Mouse (Mus musculus) right cerebral cortex, postnatal 14 days (tissue): Measurements from ENCODE around the gene Tmcc3.

Experiments used
- DNase-seq: peaks from one replicate; pipeline ENCODE4 v3.0.0; 2022

Tmcc3 gene

GRCm38 (mm10) chr10:94376941-94377340 is 65.2 kb downstream of the Tmcc3 start:
- no peak for DNase-seq

GRCm38 (mm10) chr10:94377844-94378243 is 66.1 kb downstream of the Tmcc3 start:
- peak; percentile 12 for DNase-seq

DNA sequence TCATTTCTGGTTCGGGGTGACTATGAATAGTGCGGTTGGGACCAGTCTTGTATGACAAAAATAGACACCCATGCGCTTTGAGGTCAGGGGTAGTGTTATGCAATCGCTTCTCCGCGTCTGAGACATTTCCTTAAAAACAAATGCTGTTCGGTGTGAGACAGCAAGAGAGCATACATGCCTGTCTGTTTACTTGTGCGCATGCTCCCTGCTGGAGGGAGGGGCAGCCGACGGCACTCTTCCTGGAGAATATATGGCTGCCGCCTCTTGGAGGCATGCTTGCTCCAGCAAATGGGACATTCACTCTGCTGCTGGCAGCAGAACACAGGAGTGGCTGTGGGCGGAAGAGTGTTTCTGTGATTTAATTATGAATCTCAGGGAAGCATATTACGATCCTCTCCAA is 66.6 kb downstream of the Tmcc3 start:
- DNase-seq, result peak; percentile 79

DNA sequence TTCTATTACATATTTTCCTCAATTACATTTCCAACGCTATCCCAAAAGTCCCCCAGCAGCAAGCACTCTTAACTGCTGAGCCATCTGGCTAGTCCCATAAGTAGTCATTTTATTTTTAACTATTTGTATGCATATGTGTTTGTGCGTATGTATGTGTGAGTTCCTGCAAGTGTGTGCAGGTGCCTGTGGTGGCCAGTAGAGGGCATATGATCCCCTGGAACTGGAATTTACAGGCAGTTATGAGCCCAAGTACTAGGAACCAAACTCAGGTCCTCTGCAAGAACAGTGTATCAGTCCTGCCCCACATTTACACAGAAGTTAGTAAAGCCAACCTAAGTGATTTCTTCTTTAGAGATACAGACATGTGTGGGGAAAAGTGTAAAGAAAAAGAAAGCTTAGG is 68.3 kb downstream of the Tmcc3 start:
- no peak for DNase-seq

DNA sequence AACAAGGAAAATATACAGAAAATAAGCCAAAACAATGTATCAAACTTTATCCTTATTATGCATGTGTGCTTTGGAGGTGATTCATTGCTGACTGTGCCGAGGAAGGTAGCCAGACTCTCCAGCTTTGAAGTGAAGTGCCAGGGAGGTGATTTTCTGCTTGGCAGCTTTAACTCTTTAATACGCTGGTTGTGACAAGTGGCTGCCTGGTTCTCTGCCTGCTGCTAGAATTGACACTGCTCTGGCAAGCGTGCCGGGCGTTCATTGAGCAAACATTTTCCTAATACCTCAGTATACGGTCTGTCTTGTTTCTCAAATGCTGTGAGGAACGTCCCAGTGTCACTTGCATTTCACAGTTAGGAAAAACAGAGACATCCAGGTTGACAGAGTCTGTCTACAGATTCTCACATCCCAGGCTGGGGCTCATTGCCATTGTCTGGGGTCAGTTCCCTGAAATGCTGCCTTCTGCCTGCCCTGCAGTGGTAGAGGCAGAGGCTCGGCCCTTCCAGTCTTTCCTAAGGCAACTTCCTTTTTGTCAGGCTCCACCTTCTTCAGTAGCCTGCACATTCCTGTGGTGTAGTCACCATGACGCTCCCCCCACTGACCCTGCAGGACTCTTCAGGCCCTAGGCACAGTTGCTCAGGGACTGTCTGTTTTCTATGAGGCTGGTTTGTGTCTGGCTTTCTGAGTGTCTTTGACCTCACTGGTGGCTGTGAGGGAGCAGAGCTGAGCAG is 69.1 kb downstream of the Tmcc3 start:
- DNase-seq, result no peak

GRCm38 (mm10) chr10:94381393-94381740 is 69.6 kb downstream of the Tmcc3 start:
- no peak for DNase-seq

DNA sequence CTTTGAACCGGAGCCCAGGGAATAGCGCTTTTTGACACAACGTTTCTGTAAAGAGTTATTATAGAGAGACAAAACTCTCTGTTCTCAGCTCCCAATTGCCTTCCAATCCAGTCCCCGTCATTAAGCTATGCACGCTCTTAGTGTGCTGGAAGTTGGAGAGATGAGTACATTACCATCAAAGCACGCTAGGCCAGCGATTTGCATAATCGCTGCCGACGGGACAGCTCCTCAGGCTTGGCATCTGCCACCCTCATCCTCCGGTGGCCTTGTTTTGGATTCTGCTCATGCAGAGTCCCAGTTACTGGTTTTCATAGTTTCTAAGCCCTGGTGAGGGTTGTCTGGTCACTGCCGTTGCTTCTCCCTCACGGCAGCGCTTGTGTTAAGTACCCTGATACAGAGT is 70.9 kb downstream of the Tmcc3 start:
- DNase-seq, result no peak

- no peak for DNase-seq
Measured at GRCm38 (mm10) chr10:94383565-94383964, 71.8 kb downstream of the Tmcc3 start.

DNA sequence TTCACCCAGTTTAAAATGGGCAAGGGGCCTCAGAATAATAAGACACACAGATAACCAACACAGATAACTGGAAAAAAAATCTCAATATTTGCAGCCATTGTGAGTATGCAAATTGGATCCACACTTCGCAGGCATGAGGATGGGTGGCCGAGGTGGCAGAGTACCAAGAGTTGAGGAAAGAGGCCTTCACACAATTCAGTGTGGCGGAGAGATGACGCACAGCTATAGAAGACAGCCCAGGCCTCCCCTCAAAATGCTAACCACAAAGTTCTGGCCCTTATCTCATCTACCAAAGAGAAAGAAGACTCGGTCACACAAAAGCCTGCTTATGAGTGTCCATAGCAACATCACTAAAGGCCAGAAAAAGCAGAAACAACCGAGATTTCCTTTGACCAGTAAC is 77.5 kb downstream of the Tmcc3 start:
- no peak for DNase-seq

- no peak for DNase-seq
Measured at GRCm38 (mm10) chr10:94391049-94391448, 79.3 kb downstream of the Tmcc3 start.

DNA sequence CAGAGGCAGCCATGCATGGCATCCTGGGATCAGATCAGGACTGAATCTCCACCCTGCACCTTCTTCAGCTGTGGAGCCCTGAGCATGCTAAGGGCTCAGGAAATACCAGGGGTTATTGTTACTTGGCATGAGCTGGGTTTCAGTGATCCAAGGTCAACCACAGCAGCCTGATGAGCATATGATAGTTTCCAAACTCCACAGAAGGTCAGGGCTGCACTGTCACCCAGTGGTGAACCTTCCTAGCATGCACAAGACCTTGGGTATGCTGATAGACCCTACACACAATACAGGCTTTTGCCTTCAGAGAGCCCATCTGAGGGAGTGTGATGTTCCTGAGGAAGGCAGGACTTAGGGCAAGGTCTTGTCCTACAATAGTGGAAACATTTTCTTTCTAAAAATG is 82.5 kb downstream of the Tmcc3 start:
- no peak for DNase-seq

DNA sequence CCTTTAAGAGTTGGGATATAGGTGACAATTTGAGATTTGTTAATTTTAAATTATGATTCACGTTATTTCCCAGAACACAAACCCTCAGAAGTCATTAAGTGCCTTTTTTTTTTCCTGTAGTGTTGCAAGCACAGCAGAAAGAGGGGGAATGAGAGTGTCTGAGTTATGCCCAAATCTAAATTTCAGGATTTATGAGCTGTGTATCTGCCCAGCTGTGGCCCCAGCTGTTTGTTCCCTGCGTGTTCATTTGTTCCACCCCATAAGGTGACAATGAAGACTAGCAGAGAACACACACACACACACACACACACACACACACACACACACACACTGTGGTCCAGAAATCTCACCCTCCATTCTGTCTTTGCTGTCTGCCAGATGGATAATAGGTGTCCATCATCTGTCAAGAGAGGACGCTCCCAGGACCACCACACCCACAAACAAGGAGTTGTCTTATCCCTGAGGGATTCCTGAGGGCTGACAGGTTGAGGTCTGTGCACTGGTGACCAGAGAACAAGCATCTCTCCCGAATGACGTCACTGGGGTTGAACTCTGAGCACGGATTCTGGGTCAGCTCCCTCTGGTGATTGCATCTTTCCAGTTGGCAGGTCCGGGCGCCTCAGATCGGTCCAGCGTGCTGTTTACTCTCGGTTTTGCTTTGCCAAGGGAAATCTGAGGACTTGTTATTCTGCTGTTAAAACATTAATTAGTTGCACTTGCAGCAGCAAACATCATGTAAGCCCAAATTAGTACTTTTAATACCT is 86.3 kb downstream of the Tmcc3 start:
- no peak for DNase-seq

DNA sequence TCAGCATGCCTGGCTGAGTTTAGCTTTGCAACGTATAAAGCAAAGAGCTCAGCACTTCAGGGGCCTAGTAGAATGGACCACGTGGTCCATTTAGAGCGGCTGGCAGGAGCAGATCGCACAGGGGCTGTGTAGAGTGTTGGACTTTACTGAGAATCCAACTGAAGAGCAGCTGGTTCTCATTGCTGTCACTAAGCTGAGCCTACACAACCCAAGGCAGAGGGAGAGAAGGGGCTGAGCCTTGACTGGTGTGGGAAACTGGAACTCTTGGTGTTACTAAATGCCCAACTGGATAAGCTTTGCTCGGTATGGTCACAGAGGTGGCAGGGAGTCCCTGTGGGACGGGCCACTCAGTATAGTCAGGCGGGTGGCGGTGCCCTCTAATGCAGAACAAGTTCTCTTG is 89.1 kb downstream of the Tmcc3 start:
- no peak for DNase-seq

DNA sequence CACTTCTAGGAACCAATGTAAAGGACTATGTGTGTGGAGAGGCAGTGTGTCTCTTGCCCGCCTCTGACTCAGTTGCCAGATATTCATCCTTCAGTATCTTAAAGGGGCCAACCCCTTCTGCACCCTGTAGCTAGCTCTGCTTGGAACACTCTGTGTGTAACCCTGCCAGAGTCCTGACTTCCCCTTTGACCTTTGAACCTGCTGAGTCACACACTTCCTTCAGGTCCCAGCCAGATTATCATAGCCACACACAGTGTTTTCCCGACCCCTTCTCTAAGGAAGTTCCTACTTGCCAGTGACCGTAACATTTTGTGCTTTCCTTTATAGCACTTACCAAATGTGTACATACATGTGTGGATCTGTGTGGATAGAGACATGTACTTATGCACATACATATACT is 93.7 kb downstream of the Tmcc3 start:
- no peak for DNase-seq

- no peak for DNase-seq
Measured at GRCm38 (mm10) chr10:94406821-94407220, 95.1 kb downstream of the Tmcc3 start.

GRCm38 (mm10) chr10:94408356-94409146 is 96.8 kb downstream of the Tmcc3 start:
- peak; percentile 71 for DNase-seq

DNA sequence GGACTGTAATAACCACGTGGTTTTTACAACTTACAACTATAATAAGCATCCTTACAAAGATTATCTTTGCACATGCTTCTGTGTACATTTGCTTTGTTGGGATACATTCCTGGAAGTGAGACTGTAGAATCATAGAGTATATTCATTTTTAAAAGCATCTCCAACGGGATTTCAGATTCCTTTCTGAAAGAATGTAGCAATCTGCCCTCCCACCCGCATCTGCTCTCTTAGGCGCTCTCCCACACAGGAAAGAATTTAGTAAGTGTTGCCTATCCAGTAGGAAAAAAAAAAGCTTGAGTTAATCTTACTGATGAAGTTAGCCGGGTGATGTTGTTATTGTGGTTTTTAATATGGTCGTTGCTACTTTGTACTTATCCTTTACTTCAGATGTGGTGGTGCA is 97.9 kb downstream of the Tmcc3 start:
- no peak for DNase-seq

DNA sequence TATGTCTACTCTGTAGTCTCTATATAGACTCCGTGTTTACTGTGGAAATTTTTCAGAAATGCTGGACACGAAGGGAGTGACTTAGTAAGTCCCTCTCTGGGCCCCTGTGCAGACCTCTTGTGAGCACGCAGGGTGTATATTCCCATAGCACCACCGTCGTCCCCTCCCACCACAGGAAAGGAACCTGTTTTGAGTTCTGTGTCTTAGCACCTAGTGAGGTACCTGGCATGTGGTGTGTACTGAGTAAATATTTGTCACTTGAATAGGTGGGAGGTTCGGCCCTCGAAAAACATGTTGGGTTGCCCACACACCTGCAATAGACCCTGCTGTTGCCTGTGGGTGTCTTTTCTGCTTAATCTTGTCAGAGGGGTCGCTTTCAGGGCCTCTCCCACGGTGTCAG is 99.8 kb downstream of the Tmcc3 start:
- DNase-seq, result no peak

- no peak for DNase-seq
Measured at GRCm38 (mm10) chr10:94413770-94414651, 102.3 kb downstream of the Tmcc3 start.

GRCm38 (mm10) chr10:94415950-94416844 is 104.4 kb downstream of the Tmcc3 start:
- no peak for DNase-seq

DNA sequence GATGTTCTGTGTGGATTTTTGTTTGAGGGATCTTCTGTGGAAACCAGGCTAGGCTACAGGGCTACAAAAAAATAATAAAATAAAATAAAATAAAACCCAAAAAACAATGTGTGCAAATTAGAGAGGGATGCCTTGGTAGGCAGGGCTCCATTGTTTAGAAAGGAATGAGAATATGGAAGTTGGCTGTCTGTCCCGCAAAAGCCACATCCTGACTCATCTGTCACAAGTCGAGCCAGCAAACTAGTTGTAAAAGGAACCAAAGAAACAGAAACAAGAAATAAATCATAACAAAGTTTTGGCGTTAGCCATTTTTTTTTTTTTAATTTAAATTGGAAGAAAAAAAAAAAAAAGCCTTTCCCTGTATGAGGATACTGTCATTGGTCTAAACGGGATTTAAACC is 105.9 kb downstream of the Tmcc3 start:
- no peak for DNase-seq
